Mouse (Mus musculus) frontal cortex, adult (tissue): ENCODE data around the gene Lpin3.
A peak's percentile ranks its signal among the peaks of the same experiment; 100 is the strongest.

Source experiments
- ATAC-seq: cut with Nextera tagmentation; 2 replicates; pipeline ENCODE4 v1.9.2; 2017; ENCODE audit warnings: mild to moderate bottlenecking, moderate library complexity, mixed read lengths; ENCODE audit not compliant: low TSS enrichment

Lpin3 gene

DNA sequence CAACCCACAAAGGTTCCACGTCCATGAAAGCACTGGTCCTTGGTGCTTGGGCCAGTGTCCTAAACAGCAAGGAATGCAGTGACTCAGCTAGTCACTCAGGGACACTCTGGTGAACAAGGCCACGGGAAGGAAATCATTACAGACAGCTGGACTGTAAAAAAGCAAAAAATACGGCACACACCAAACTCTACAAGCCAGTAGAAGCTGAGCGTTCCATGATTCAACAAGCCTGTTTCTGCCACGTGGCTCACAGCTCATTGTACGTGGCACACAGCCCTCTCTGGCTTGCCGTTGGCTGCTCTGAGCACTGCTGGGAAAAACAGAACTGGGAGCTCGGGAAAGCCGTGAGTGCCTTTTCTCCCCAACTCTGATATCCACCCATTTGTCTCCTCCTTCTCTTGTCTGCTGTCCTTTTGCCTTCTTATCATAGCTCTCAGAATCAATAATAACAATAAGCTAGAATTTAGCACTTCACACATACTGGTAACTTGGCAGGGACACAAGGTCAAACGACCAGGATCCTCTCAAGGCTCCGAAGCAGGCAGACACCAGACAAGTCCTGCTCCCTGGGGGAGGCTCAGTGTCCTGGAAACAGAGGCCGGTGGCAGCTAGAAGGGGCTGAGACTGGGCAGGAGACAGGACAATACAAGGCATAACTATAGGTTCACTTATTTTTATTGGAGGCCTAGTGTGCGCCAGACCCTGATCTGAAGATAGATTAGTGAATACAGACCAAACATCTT is at the start of gene Lpin3:
Gene Lpin3 (plus strand): TSS at position 218 of the 743 bp plus-strand sequence.
- ATAC-seq = peak; percentile 55

- ATAC-seq = no peak
These were observed 39.6 kb upstream of the Lpin3 start for GRCm38 (mm10) chr2:160840838-160841237.

DNA sequence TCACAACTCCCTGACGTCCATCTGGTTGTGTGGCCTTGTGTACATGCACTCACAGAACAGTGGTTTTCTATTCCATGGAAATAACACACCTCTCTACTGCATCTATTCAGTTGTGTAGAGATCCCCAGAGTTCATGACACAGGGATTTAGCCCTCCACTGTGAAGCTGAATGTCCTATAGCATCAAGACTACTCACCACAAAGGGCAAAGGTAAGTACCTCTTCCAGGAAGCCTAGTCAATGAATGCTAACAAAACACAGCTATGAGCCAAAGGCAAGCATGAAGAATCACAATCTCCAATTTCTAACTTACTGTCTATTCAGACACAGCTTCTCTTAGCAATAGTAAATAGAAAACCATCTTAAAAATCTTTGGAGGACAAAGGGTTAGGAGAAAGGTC is 32.8 kb upstream of the Lpin3 start:
- ATAC-seq = no peak

GRCm38 (mm10) chr2:160848186-160848585 is 32.3 kb upstream of the Lpin3 start:
- no peak for ATAC-seq

- no peak for ATAC-seq
These were observed 30.7 kb upstream of the Lpin3 start for GRCm38 (mm10) chr2:160849617-160850240.

GRCm38 (mm10) chr2:160850360-160850759 is 30.1 kb upstream of the Lpin3 start:
- no peak for ATAC-seq

- peak; percentile 91 for ATAC-seq
These were observed 25.8 kb upstream of the Lpin3 start for GRCm38 (mm10) chr2:160854687-160855086.

DNA sequence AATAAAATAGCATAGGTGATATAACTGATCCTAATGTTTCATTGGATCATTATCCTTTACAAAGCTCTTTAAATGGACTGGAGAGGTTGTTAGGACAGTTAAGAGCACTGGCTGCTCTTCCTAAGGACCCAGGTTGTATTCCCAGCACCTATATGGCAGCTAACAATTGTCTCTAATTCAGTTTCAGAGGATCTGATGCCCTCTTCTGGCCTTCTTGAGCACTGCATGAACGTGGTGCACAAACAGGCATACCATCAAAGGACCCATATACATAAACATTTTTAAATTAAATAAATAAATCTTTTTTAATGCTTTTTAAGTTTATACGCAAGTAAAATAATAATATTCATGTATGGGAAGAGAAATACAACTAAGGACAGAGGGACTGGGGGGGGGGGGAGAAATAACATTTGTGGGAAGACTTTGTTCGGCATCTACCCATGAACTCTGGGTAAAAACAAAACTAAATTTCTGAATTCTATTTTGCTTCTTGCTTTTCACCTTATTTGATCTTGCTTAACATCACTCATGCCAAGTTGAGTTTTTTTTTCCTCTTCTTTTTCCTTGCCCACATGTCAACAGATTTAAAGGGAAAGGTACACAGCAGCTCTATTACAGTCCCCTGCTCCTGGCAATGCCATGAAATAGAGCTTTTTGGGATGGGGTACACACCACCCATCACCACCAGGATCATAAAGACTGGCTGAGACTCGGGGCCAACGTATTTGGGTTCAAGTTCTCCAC is 23.9 kb upstream of the Lpin3 start:
- no peak for ATAC-seq

GRCm38 (mm10) chr2:160860363-160860762 is 20.1 kb upstream of the Lpin3 start:
- ATAC-seq = no peak

DNA sequence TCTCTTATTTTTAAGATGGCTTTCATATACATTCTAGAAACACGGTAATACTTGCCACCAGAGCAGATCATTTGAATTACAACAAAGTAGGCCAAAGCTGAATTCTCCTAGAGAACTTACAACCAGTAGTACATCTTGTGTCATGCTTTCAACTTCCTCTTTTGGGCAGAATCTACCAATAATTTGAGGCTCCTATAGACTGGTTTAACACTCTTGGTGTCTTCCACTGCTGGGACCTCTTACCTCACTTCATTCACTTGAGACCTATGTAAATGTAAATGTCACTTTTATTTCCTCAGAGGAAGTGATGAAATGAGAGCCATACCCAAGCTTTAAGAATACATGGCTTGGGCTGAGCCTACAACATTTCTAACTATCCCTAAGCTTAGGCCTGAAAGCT is 16.4 kb upstream of the Lpin3 start:
- ATAC-seq = no peak

DNA sequence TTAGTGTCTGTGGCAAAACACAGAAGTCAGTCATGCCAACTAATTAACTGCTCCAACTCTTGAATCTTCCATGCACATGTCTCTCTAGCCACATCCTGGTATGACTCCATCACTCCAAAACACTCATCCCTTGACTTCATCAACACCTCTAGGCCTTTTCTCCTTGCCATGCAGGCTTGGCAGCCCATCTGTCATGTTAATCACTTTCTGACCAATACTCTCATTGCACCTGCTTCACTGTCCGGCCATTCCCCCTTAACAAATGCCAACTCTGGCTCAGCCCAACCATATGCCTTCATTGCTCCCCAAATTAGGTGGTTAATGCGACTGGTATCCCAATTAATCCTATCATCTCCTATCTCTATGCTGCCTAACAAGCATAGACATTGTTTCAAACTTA is 15.2 kb upstream of the Lpin3 start:
- ATAC-seq = no peak

GRCm38 (mm10) chr2:160869446-160869845 is 11.0 kb upstream of the Lpin3 start:
- ATAC-seq = no peak

GRCm38 (mm10) chr2:160871310-160871709 is 9.2 kb upstream of the Lpin3 start:
- no peak for ATAC-seq

- peak; percentile 83 for ATAC-seq
These were observed 8.1 kb upstream of the Lpin3 start for GRCm38 (mm10) chr2:160872395-160872794.

- ATAC-seq = peak; percentile 85
These were observed 7.5 kb upstream of the Lpin3 start, which contains the start of gene Zhx3 for GRCm38 (mm10) chr2:160872890-160873382. Gene Zhx3 (minus strand): TSS chr2:160872998.

GRCm38 (mm10) chr2:160874231-160874877 is 6.1 kb upstream of the Lpin3 start:
- ATAC-seq = no peak

- no peak for ATAC-seq
These were observed 4.4 kb upstream of the Lpin3 start for GRCm38 (mm10) chr2:160876115-160876514.

DNA sequence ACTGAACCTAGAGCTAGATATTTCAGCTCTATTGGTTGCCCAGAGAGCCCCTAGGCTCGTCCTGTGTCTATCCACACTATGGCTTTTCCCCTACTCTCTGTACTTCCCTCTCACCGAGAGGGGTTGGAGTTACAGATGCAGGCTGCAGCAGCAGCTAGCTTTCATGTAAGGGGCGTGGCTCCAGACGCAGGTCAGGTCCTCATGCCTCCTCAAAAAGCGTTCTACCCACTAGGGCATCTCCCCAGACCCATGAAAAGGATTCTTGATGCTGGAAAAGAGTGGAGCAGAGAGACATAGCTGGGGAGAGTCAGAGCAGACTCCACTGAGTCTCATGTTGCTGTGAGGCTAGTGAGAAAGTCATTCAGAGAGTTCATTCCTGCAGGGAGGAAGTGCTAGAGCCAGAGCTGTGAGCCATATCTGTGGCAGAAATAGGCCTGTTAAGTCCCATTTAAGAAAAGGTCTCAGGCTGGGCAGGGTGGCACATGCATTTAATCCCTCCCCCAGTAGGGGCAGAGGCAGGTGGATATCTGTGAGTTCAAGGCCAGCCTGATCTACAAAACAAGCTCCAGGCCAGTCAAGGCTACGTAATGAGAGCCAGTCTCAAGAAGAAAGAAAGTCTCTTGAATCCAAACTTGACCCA is 1.1 kb downstream of the Lpin3 start:
- no peak for ATAC-seq

DNA sequence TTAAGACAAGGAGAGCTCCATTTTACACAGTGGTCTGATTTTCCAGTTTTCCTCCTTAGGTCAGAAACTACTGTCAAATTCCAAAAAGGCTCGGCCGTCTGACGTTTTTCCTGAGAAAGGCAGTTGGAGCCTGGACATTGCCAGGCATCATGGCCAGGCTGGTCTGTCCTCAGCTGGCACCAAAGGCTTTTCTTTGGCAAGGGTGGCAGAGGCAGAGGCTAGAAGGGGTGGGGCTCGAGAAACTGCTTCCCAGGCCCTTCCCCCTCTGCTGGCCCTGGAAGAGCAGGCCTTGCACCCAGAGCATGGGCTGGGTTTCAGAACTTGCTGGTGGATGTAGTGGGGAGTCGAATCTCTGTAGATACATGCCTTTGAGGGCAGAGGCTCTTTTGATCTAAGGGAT is 2.0 kb downstream of the Lpin3 start:
- no peak for ATAC-seq

GRCm38 (mm10) chr2:160883912-160884311 is 3.4 kb downstream of the Lpin3 start:
- no peak for ATAC-seq

GRCm38 (mm10) chr2:160884830-160885229 is 4.4 kb downstream of the Lpin3 start:
- no peak for ATAC-seq

GRCm38 (mm10) chr2:160886221-160886620 is 5.8 kb downstream of the Lpin3 start:
- no peak for ATAC-seq
